Mouse (Mus musculus) intestine, embryonic 15.5 days (tissue): Measurements from ENCODE around the gene Gm10945. TPM values are rescaled to one million over a fixed set of nuclear protein-coding genes. Genes with fewer than 3 reads are reported as not detected.

Source experiments
- polyA plus RNA-seq: library from polyadenylated mRNA; unstranded; fragments of >200 nt; fragmentation: Nextera tagmentation; extraction: Ambion mirVana; gene quantifications from 2 replicates; pipeline ENCODE4 v1.2.1, GENCODE M21; 2015

Gm10945 gene
- polyA plus RNA-seq, 1 experiment from 2014 or later = not detected

Other genes starting within 250 kb of the Gm10945 start
- 0.20 and 0.86 TPM in 2 replicates for gene Oprm1, start 3.3 kb downstream of the Gm10945 start, polyA plus RNA-seq